Mouse (Mus musculus) urinary bladder, postnatal 4 days (tissue): ENCODE results near the gene Galnt6.

Experiments used
- DNase-seq, 2 experiments: peaks; one replicate each; pipeline ENCODE4 v3.0.0; 2021 to 2022; ENCODE audit warnings: low spot score in 2 of 2

Galnt6 gene

GRCm38 (mm10) chr15:100660805-100661204, 68.4 kb downstream of the Galnt6 start:
- DNase-seq = no peak

GRCm38 (mm10) chr15:100660306-100660705, 68.9 kb downstream of the Galnt6 start:
- DNase-seq = no peak

DNA sequence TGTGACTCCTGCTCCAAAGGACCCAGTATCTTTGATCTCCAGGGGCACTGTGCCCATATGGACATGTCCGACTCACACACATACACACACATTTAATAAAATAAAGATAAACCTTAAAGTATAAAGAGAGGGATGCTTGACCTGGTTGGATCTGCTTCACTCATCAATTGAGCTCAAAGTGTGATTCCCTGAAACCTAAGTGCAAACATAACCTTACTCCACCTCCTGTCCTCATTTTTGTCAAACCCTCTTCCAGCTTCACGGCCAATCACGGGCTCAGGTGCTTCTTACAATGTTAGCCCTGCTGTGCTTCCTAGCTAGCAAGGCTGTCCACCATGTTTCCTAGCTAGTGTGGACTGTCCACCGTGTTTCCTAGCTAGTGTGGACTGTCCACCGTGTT, 74.0 kb downstream of the Galnt6 start:
- no peak for DNase-seq

- no peak for DNase-seq
Measured at GRCm38 (mm10) chr15:100654271-100654670, 74.9 kb downstream of the Galnt6 start.

- peak in 1 of 2 experiments; percentile 47 for DNase-seq
Measured at GRCm38 (mm10) chr15:100651610-100652009, 77.6 kb downstream of the Galnt6 start.

- no peak for DNase-seq
Measured at GRCm38 (mm10) chr15:100650111-100650510, 79.1 kb downstream of the Galnt6 start.

DNA sequence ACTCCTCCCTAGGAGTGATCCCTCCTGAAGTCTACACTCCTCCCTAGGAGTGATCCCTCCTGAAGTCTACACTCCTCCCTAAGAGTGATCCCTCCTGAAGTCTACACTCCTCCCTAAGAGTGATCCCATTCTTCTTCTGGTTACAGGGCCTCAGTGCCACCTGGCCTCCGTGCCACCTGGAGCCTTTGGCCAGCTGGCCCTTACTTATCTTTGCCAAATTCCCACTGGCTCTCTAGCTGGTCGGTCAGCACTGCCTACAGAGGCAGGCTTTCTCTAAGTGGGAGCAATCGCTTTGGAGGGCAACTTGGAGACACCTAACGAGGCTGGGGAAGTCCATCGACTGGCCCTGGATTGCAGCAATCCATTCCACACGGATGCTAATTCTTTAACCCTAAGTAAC, 83.0 kb downstream of the Galnt6 start:
- DNase-seq = no peak

- DNase-seq = no peak
Measured at GRCm38 (mm10) chr15:100642451-100642850, 86.7 kb downstream of the Galnt6 start.
